Mouse (Mus musculus) megakaryocyte, embryonic 14.5 days (primary cell): ENCODE measurements around the gene Rnf207.

Experiments
- FLI1 ChIP-seq: IDR thresholded peaks from 2 replicates; pipeline ENCODE4 v1.6.1; 2012; ENCODE audit warnings: low read length, inconsistent platforms, mixed read lengths
- GATA1 ChIP-seq: IDR thresholded peaks from 3 replicates; pipeline ENCODE4 v1.6.1; 2012; ENCODE audit warnings: mixed read lengths, low read length, inconsistent platforms, borderline replicate concordance

GRCm38 (mm10) chr4:152267748-152268369, 50.9 kb downstream of the Rnf207 start:
- no peak for TF ChIP-seq GATA1
- TF ChIP-seq FLI1 = no peak
